Mouse (Mus musculus): ENCODE data around the gene A630095E13Rik. TPM values are rescaled to one million over a fixed set of nuclear protein-coding genes. Genes with fewer than 3 reads are reported as not detected.
"Not testable (repeated sequence)": the region's sequence is repeated elsewhere in the genome, so short reads cannot be mapped to it uniquely, and the experiment has no call there.

Gene A630095E13Rik
- polyA plus RNA-seq (2015; fragmentation: Nextera tagmentation; extraction: Ambion mirVana) = not detected in 2 replicates

DNA sequence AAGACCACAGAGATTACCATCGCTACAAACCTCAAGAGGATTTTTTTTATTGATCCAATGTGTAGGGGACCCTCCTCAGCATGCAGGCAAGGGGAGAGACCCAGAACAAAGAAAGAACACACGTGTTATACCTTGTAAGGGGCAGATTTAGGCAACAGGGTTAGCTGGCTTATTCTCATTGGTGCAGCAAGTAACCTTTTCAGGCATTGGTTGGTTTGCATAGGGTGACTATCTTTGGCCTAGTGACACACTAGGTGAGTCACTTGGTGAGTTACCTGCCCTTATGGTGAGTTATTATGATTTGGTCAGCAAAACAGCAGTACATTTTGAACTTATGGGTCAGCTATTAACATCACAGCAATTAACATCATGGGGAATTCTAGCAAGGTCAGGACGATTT, at the start of gene A630095E13Rik:
Gene A630095E13Rik, minus strand, starts transcription at position 101 of the 400 bp plus-strand sequence.
- H3K27me3 ChIP-seq; H3K4me2 ChIP-seq (replicated peaks); H3K9ac ChIP-seq; H3K36me3 ChIP-seq; ATAC-seq (ENCODE audit: insufficient number of reproducible peaks, low FRiP score, low TSS enrichment, low read depth); H3K9me3 ChIP-seq (replicated peaks); H3K4me1 ChIP-seq; H3K4me3 ChIP-seq (replicated peaks); H3K27ac ChIP-seq (replicated peaks): not testable (repeated sequence)
- 64% methylated on average over 3 of the region's 3 CpGs for WGBS

DNA sequence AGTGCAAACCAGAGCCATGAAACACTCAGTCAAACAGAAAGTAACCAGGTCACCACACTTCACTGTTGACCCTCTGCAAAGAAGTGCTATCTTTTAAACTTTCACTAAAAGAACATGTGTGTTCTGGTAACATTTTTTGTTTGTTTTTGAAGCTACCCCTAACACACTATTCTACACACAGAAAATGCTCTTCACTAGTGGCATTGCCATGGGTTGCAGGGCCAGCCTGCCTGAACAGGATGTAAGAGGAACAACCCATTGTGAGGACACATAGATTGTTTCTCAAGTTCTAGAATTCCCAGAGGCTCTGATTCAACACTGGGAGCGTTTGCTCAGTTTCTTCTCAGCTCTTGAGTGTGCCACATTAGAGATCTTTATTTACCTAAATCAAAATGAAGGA, 49.7 kb upstream of the A630095E13Rik start, which contains the start of gene Acrv1:
Gene Acrv1, plus strand, starts transcription at position 301 of the 400 bp plus-strand sequence.
- Histone ChIP-seq H3K9ac (no peak within 1 kb of the TSS), H3K4me2 (replicated peaks) (no peak within 1 kb of the TSS), H3K27ac (replicated peaks) (no peak within 1 kb of the TSS), H3K36me3 (no peaks in the 10 kb centered on the region), H3K4me3 (replicated peaks) (no peak within 1 kb of the TSS), H3K27me3 (no peaks in the 10 kb centered on the region), H3K4me1 (no peaks in the 10 kb centered on the region), H3K9me3 (replicated peaks) (no peaks in the 10 kb centered on the region)
- no peak for ATAC-seq (ENCODE audit: insufficient number of reproducible peaks, low FRiP score, low TSS enrichment, low read depth)
- WGBS = 67% methylated on average over 1 of the region's 1 CpGs

DNA sequence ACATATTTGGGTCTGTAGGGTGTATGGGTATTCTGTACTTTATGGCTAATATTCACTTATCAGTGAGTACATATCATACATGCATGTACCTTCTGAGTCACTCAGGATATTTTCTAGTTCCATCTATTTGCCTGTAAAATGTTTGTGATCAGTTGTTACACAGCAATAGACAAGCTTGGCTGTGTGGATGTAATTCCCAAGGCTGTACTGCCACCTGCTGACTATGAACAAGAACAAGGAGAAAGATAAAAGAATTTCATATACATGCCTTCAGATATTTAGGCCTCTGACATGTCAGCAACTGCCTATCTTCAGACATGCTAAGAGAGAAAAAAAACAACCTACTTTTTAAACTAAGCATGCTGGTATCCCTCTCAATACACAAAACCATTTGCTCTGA, 44.2 kb upstream of the A630095E13Rik start:
- no peaks in the 10 kb centered on the region for H3K36me3 ChIP-seq
- no peak overlapping the region for H3K9ac ChIP-seq
- no peaks in the 10 kb centered on the region for H3K27me3 ChIP-seq
- no peaks in the 10 kb centered on the region for H3K9me3 ChIP-seq (replicated peaks)
- no peak overlapping the region for H3K27ac ChIP-seq (replicated peaks)
- no peak overlapping the region for H3K4me2 ChIP-seq (replicated peaks)
- ATAC-seq (ENCODE audit: insufficient number of reproducible peaks, low FRiP score, low TSS enrichment, low read depth) = no peak
- no peaks in the 10 kb centered on the region for H3K4me1 ChIP-seq
- H3K4me3 ChIP-seq (replicated peaks) = no peak overlapping the region

DNA sequence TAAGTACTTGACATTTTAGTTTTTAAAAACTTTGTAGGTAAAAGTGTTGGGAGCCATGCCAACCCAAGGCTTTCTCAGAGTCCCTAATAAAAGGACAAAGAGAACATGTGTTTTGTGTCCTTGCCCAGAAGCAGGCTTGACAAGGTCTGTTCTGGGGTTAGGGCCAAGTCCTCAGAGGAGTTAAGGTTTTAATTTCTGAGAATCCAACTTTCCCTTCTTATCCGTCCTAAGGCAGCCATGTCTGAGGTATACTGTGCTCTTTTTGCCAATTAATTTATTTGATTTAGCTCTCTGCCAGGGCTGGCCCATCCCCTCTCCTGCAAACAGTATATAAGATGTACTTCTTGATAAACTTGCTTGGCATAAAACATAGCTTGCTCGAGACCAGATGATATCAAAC, 38.2 kb upstream of the A630095E13Rik start:
- H3K27me3 ChIP-seq = no peaks in the 10 kb centered on the region
- H3K36me3 ChIP-seq = no peaks in the 10 kb centered on the region
- WGBS = 60% methylated on average over 2 of the region's 2 CpGs
- H3K4me3 ChIP-seq (replicated peaks) = no peak overlapping the region
- no peak overlapping the region for H3K4me2 ChIP-seq (replicated peaks)
- no peaks in the 10 kb centered on the region for H3K4me1 ChIP-seq
- no peaks in the 10 kb centered on the region for H3K9me3 ChIP-seq (replicated peaks)
- H3K27ac ChIP-seq (replicated peaks) = no peak overlapping the region
- peak; percentile 43; the same call in 1 of the 2 replicates for ATAC-seq (ENCODE audit: insufficient number of reproducible peaks, low FRiP score, low TSS enrichment, low read depth)
- no peak overlapping the region for H3K9ac ChIP-seq

Other genes starting within 250 kb of the A630095E13Rik start
- gene Gm7257, start 211.5 kb downstream of the A630095E13Rik start, polyA plus RNA-seq (2015; fragmentation: Nextera tagmentation; extraction: Ambion mirVana) = not detected in 2 replicates
- not detected in 2 replicates for gene Gm9513, start 167.7 kb downstream of the A630095E13Rik start, polyA plus RNA-seq (2015; fragmentation: Nextera tagmentation; extraction: Ambion mirVana)
- gene Gm5615, start 101.4 kb downstream of the A630095E13Rik start, polyA plus RNA-seq (2015; fragmentation: Nextera tagmentation; extraction: Ambion mirVana) = not detected in 2 replicates
- gene Gm17689, start 60.7 kb downstream of the A630095E13Rik start, polyA plus RNA-seq (2015; fragmentation: Nextera tagmentation; extraction: Ambion mirVana) = not detected in 2 replicates
- gene Acrv1, start 49.8 kb upstream of the A630095E13Rik start, polyA plus RNA-seq (2015; fragmentation: Nextera tagmentation; extraction: Ambion mirVana) = not detected in 2 replicates
- 26.8 and 30.4 TPM in 2 replicates for gene Chek1, start 83.7 kb upstream of the A630095E13Rik start, polyA plus RNA-seq (2015; fragmentation: Nextera tagmentation; extraction: Ambion mirVana)
- gene Stt3a, start 124.3 kb upstream of the A630095E13Rik start, polyA plus RNA-seq (2015; fragmentation: Nextera tagmentation; extraction: Ambion mirVana) = 266 and 270 TPM in 2 replicates
- 101 TPM in 2 replicates for gene Ei24, start 154.0 kb upstream of the A630095E13Rik start, polyA plus RNA-seq (2015; fragmentation: Nextera tagmentation; extraction: Ambion mirVana)
- gene Fez1, start 178.5 kb upstream of the A630095E13Rik start, polyA plus RNA-seq (2015; fragmentation: Nextera tagmentation; extraction: Ambion mirVana) = 48.2 and 53.9 TPM in 2 replicates

Data from embryonic facial prominence, embryonic 15.5 days (tissue).